Mouse (Mus musculus) neural tube, embryonic 13.5 days (tissue): ENCODE data around the gene Tdrd7. TPM values are rescaled to one million over a fixed set of nuclear protein-coding genes. Genes with fewer than 3 reads are reported as not detected.
A peak's percentile ranks its signal among the peaks of the same experiment; 100 is the strongest.

Experiments
- ATAC-seq: fragments of 200-750 bp; cut with Nextera tagmentation; 2 replicates; pipeline ENCODE4 v1.8.0; 2017; ENCODE audit warnings: low read depth, mild to moderate bottlenecking, moderate TSS enrichment, moderate library complexity
- H3K27ac ChIP-seq: fragments of 300-500 bp; sonication (generic); replicated peaks from 2 replicates; pipeline ENCODE4 v1.5.1; 2015; ENCODE audit warnings: moderate library complexity, mild to moderate bottlenecking, inconsistent platforms
- H3K27me3 ChIP-seq: fragments of 300-500 bp; sonication (generic); 2 replicates; pipeline ENCODE4 v1.6.1; 2015; ENCODE audit warnings: mild to moderate bottlenecking, inconsistent platforms
- H3K36me3 ChIP-seq: fragments of 300-500 bp; sonication (generic); 2 replicates; pipeline ENCODE4 v1.6.1; 2015; ENCODE audit warnings: mild to moderate bottlenecking, inconsistent platforms
- H3K4me1 ChIP-seq: fragments of 300-500 bp; sonication (generic); replicated peaks from 2 replicates; pipeline ENCODE4 v1.6.1; 2015; ENCODE audit warnings: inconsistent platforms
- H3K4me2 ChIP-seq: fragments of 300-500 bp; sonication (generic); 2 replicates; pipeline ENCODE4 v1.6.1; 2015; ENCODE audit warnings: inconsistent platforms, mild to moderate bottlenecking, moderate library complexity
- H3K4me3 ChIP-seq: fragments of 300-500 bp; sonication (generic); 2 replicates; pipeline ENCODE4 v1.5.1; 2015; ENCODE audit warnings: mild to moderate bottlenecking, inconsistent platforms
- H3K9ac ChIP-seq: fragments of 300-500 bp; sonication (generic); 2 replicates; pipeline ENCODE4 v1.6.1; 2015; ENCODE audit warnings: moderate library complexity, mild to moderate bottlenecking, inconsistent platforms
- H3K9me3 ChIP-seq: fragments of 300-500 bp; sonication (generic); 2 replicates; pipeline ENCODE4 v1.6.1; 2016; ENCODE audit warnings: inconsistent platforms
- WGBS: fragments of 180-500 bp; shearing (Covaris S2); methylation state at CpG from one replicate; pipeline ENCODE4 v1.1.7; 2015; 5-methylcytosine and 5-hydroxymethylcytosine counted together
- polyA plus RNA-seq: library from polyadenylated mRNA; unstranded; fragments of >200 nt; fragmentation: Nextera tagmentation; extraction: Ambion mirVana; gene quantifications from 2 replicates; pipeline ENCODE4 v1.2.1, GENCODE M21; 2015

Gene Tdrd7
- polyA plus RNA-seq, 1 experiment from 2014 or later = 24.0 TPM

DNA sequence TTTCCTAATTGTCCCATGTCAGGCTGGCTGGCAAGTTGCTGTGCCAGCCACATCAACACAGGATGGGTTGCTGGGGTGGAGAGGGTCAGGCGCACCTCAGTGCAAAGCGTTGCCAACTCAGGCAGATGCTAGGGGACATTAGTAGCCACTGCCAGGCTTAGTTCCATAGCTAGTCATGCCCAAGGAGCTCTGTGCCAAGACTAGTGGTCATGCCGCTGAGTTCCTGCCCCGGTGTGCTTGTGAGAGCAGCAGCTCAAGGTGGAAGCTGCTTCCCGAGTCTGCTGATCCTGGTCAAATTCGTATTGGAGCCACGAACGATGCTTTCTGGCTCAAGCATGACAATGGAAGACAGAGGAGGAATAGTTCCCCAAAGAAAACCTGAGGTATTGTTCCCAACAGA, 9.0 kb upstream of the Tdrd7 start:
- Histone ChIP-seq H3K36me3 (no peaks in the 10 kb centered on the region), H3K4me1 (no peaks in the 10 kb centered on the region), H3K9me3 (no peaks in the 10 kb centered on the region), H3K9ac (no peak overlapping the region), H3K4me3 (no peak overlapping the region), H3K27me3 (no peaks in the 10 kb centered on the region), H3K4me2 (no peak overlapping the region), H3K27ac (no peak overlapping the region)
- 92% methylated on average over 8 of the region's 8 CpGs for WGBS
- ATAC-seq = no peak

DNA sequence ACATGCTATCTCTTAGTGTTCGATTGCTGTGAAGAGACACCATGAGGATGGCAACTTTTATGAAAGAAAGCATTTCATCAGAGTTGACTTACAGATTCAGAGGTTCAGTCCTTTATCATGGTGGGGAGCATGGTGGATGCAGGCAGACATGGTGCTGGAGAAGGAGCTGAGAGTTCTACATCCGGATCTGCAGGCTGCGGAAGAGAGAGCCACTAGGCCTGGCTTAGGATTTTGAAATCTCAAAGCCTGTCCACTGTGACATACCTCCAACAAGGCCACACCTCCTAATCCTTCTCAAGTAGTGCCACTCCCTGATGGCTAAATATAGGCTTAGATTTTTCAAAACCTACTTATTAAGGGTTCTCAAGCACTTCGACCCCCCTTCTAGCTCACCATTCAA, 8.4 kb upstream of the Tdrd7 start:
- Histone ChIP-seq H3K27me3 (no peaks in the 10 kb centered on the region), H3K9me3 (no peaks in the 10 kb centered on the region), H3K9ac (no peak overlapping the region), H3K4me2 (no peak overlapping the region), H3K36me3 (no peaks in the 10 kb centered on the region), H3K4me3 (no peak overlapping the region), H3K27ac (no peak overlapping the region), H3K4me1 (no peaks in the 10 kb centered on the region)
- ATAC-seq = no peak
- 94% methylated on average over 4 of the region's 4 CpGs for WGBS

DNA sequence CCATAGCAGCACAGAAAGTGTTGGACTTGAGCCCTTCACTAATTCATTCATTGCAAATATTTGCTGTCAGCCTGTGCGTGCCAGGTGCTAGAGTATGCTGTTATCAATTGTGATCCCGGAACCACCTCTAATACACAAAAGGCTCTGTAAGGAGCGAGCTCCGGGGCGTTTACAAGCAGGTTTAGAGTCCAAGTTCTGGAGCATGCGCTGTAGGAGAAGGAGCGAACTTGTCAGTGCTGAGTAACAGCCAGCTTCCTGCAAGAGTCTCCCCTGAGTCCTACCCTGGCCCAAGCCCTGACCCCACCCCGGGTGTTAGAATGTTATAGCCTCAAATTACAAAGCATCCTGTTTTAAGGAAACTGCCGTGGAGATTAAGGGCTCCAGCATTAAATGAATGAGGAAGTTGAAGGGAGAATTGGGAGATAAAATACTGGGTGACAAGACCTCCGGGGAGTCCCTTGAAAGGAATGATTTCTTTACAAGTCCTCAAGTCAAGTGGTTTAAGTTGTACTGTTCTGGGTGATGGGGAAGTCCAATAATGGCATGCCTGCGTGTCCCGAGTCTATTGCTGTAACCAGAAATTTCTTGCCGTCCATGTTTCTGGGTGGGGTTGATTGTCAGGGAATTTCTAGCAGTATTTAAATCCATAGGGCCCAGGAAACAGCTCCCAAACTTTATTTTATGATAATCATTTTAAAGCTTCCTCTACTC, 758 bp downstream of the Tdrd7 start:
- Histone ChIP-seq H3K4me3 (no peak overlapping the region), H3K27me3 (0 out of 2 replicates have a peak, but pooled peaks cover under 1% of the 10 kb centered on the region), H3K27ac (no peak overlapping the region), H3K9ac (no peak overlapping the region), H3K9me3 (no peaks in the 10 kb centered on the region), H3K36me3 (no peaks in the 10 kb centered on the region), H3K4me1 (peaks cover 15% of the 10 kb centered on the region), H3K4me2 (no peak overlapping the region)
- 30% methylated on average over 13 of the region's 13 CpGs for WGBS
- no peak for ATAC-seq

DNA sequence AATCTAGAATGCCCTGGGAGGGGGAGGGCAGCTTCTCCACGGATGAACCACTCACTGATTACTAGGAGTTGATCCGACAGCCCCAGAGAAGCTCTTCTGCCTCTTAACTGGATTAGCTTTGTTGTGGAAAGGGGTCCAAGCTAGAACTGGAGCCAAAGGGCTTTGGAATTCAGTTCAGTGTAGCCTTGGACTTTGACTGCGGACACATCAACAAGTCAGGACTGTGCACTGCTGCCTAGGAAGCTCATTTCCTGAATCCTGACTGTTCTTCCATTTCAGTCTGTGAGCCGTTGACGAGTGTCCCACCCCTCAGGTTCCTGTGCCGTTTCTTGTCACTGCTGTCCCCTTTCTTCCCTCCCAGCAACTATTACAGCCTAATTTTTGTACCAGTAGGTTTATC, 1.6 kb downstream of the Tdrd7 start:
- Histone ChIP-seq H3K27me3 (0 out of 2 replicates have a peak, but pooled peaks cover 3% of the 10 kb centered on the region), H3K4me1 (peaks cover 15% of the 10 kb centered on the region), H3K9ac (no peak overlapping the region), H3K27ac (no peak overlapping the region), H3K9me3 (no peaks in the 10 kb centered on the region), H3K4me3 (no peak overlapping the region), H3K36me3 (no peaks in the 10 kb centered on the region), H3K4me2 (no peak overlapping the region)
- WGBS = 31% methylated on average over 6 of the region's 6 CpGs
- ATAC-seq = no peak

DNA sequence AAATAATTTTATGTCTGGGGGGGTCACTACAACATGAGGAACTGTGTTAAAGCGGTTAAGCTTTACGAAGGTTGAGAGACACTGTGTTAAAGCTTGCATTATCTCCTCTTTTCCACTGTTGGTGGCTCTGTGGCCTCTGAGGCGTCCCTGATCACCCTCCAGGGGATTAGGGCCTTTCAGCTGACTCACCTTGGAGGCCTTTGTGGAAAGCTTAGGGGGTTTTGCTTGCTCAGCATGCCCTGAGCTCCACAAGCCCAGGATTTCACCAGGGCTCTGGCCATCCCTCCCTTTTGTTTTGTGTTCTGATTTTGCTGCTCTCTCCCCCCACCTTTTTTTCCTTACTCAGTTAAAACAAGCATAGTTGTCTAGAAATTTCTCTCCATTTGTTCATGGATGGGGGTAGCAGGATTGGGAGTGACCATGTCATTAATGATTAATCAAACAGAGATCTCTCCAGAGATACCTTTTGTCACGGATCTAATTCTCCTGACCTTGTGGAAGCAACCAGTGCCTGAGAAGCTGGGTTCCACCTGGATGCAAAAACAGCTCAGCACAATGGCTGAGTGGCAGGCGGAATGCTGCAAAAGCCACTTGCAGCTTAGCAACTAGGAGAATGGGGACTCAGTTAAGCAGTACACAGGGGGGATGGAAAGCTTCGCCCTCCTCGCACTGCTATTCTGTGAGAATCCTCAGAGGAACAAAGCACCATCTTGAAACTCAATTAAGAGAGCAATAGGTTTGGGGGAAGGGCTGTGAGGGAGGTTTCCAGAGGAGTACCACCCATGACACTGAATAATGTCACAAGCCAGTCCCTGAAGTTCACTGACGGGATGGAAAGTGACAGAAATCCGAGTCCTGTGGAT, 2.6 kb downstream of the Tdrd7 start:
- no peaks in the 10 kb centered on the region for H3K9me3 ChIP-seq
- H3K36me3 ChIP-seq = no peaks in the 10 kb centered on the region
- H3K4me3 ChIP-seq = no peak overlapping the region
- peaks cover 16% of the 10 kb centered on the region for H3K4me1 ChIP-seq
- no peak for ATAC-seq
- no peak overlapping the region for H3K27ac ChIP-seq
- WGBS = 31% methylated on average over 9 of the region's 9 CpGs
- 0 out of 2 replicates have a peak, but pooled peaks cover 3% of the 10 kb centered on the region for H3K27me3 ChIP-seq
- H3K4me2 ChIP-seq = no peak overlapping the region
- no peak overlapping the region for H3K9ac ChIP-seq

DNA sequence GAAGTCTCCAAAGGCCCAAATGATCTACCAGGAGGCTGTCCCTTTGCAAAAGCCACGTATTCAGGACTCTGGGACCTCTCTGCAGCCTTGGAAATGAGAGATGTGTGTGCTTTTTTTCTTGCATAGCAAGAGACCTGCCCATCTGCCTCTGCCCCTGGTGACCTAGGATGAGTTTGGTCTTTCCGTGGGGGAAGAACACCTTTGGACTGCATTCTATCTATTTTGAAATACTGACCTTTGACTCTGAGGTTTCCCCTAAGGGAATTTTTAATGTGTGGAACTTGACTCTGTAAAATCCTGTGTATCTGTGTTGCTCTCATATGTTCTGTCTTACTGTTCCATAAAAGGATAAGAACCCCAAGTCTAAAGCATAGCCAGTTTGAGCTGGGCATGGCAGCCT, 3.9 kb downstream of the Tdrd7 start:
- Histone ChIP-seq H3K36me3 (no peaks in the 10 kb centered on the region), H3K9me3 (no peaks in the 10 kb centered on the region), H3K4me3 (no peak overlapping the region), H3K4me1 (peaks cover 26% of the 10 kb centered on the region), H3K27me3 (peaks cover 11% of the 10 kb centered on the region; the same call in 1 of the 2 replicates), H3K27ac (no peak overlapping the region), H3K4me2 (no peak overlapping the region), H3K9ac (no peak overlapping the region)
- ATAC-seq = no peak
- WGBS = 76% methylated on average over 2 of the region's 2 CpGs

DNA sequence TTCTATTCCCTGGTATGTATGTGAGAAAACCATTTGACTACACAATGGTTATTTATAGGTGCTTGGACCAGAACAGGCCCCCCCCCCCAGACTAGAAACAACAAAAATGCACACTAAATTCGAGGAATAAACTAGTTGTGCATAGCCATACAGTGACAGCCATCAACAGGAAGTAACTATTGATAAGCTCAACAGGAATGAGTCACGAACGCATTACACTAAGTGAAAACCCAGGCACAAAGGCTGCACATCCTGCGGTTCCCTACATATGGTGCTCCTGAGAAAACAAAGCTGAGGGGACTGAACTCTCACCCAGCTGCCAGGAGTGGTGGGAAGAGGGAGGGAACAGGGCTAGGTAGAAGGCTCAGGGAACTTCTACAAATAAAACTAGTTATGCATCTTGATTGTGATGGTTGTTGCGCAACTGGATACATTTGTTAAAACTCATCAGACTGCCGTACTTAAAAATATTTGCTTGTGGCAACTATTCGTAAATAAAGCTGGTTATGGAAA, 5.0 kb downstream of the Tdrd7 start:
- peaks cover 19% of the 10 kb centered on the region; the same call in 1 of the 2 replicates for H3K27me3 ChIP-seq
- H3K27ac ChIP-seq = no peak overlapping the region
- H3K9ac ChIP-seq = no peak overlapping the region
- H3K4me1 ChIP-seq = peaks cover 34% of the 10 kb centered on the region
- 77% methylated on average over 7 of the region's 7 CpGs for WGBS
- H3K9me3 ChIP-seq = no peaks in the 10 kb centered on the region
- no peak overlapping the region for H3K4me3 ChIP-seq
- no peaks in the 10 kb centered on the region for H3K36me3 ChIP-seq
- ATAC-seq = no peak
- H3K4me2 ChIP-seq = no peak overlapping the region

DNA sequence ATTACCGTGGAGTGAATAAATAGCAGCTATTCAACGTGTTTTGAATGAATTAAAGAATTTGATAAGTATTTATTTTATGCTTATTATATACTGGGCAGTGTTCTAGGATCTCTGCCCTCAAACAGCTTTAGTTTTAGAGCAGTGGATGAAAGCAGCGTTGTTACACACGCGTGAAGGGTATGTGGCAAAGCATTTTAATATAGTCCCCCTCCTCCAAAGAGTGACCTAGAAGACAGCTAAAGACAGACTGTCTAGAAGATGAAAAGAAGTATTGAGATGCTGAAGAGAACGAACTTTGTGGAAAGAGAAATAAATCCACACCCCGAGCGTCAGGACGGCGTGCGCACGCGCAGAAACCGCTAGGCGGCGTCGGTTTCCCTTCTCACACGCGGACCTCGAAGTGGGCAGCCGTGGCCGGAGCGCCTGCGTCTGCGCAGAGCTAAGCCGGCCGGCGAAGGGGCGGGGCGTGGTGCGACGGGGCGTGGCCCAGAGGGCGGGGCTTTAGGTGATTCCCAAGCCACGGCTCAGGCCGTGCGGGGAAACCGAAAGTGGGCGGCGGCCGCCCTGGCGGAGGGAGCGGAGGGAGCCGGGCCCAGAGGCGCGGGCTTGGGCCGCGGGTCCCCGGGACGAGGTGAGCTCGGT, 6.8 kb downstream of the Tdrd7 start:
- Histone ChIP-seq H3K27me3 (peaks cover 19% of the 10 kb centered on the region; the same call in 1 of the 2 replicates), H3K27ac (peak overlapping the region; percentile 53)
- WGBS = 3% methylated on average over 46 of the region's 51 CpGs

DNA sequence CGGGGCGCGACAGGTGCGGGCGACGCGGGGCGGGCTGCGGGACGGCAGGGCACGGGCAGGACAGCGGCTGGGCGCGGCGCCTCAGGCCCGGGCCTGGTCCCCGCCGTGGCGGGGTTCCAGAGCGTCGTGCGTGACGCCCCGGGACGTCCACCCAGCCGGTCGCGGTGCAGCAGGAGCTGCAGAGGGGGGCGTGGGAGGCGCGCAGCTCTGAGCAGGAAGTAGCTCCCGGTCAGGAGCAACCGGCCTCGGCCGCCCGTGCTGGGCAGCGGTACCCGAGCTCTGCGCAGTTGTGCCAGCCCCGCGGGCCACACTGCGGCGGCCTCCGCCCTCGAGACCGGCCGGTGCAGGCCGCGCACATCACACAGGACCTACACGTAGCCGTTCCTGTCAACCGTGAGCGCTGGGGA, 7.3 kb downstream of the Tdrd7 start:
- ATAC-seq = peak; percentile 85
- H3K4me2 ChIP-seq = peak overlapping the region; percentile 84
- peaks cover 19% of the 10 kb centered on the region; the same call in 1 of the 2 replicates for H3K27me3 ChIP-seq
- H3K36me3 ChIP-seq = no peaks in the 10 kb centered on the region
- H3K9ac ChIP-seq = peak overlapping the region; percentile 81
- no peaks in the 10 kb centered on the region for H3K9me3 ChIP-seq
- peak overlapping the region; percentile 81 for H3K4me3 ChIP-seq
- under 1% methylated on average over 52 of the region's 53 CpGs for WGBS
- H3K4me1 ChIP-seq = peaks cover 27% of the 10 kb centered on the region
- H3K27ac ChIP-seq = peak overlapping the region; percentile 53

More for the DNA sequence above, 6.8 kb downstream of the Tdrd7 start:
- Histone ChIP-seq H3K4me3 (peak overlapping the region; percentile 81), H3K4me1 (peaks cover 30% of the 10 kb centered on the region), H3K36me3 (no peaks in the 10 kb centered on the region), H3K9me3 (no peaks in the 10 kb centered on the region), H3K4me2 (peak overlapping the region; percentile 84), H3K9ac (peak overlapping the region; percentile 81)
- ATAC-seq = peak; percentile 97

DNA sequence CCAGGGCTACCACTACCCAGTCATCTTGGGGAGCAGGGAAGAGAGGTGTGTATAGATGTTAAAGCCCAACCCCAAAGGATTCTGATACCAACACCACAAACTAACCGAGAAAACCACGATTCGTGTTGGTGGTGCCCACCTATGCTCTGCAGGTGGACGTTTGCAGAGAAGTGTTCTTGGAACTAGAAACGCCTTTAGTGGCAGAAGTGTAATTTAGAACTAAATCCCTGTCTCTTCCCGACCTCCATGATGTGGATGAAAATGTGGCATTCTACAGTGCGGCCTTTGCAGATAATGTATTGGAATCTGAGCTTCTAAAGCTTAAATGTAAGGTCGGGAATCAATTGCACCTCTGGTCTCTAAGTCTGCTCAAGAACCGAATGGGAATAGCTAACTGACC, 7.8 kb downstream of the Tdrd7 start:
- peak overlapping the region; percentile 81 for H3K9ac ChIP-seq
- H3K36me3 ChIP-seq = no peaks in the 10 kb centered on the region
- peak overlapping the region; percentile 81 for H3K4me3 ChIP-seq
- peak overlapping the region; percentile 53; the same call in 1 of the 2 replicates for H3K27ac ChIP-seq
- peaks cover 22% of the 10 kb centered on the region for H3K4me1 ChIP-seq
- 0 out of 2 replicates have a peak, but pooled peaks have one; percentile 21 for ATAC-seq
- H3K9me3 ChIP-seq = no peaks in the 10 kb centered on the region
- 33% methylated on average over 9 of the region's 9 CpGs for WGBS
- peak overlapping the region; percentile 84 for H3K4me2 ChIP-seq
- peaks cover 19% of the 10 kb centered on the region; the same call in 1 of the 2 replicates for H3K27me3 ChIP-seq

DNA sequence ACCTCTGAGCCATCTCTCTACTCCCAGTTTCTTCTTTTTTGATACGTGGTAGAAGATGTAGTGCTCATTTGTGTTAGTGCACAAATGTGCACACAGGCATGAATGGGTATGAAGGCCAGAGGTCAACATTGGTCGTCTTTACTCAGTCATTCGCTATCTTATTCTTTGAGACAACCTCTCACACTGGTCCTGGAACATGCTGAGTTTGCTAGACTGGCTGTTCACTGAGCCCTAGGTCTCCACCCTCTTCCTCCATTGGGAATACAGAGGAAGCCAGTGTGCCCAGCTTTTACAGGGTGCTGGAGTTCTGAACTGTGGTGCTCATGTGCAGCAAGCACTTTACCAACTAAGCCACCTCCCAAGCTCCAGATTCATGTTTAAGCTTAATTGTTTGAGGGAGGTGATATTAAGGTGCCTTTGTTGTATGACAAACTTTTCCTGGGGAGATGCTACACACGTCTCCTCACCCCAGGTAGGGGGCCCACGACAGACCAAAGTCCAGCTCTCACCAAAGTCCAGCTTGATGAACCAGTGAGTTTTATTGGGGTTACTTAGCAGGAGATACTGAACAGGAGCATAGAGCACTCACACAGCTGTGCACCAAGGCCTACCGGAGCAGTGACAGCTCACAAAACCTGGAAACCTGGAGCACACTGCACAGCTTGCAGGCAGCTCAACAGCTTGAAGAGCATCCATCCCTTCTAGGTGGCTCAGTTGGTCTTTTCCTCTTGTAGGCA, 12.0 kb downstream of the Tdrd7 start:
- 82% methylated on average over 6 of the region's 6 CpGs for WGBS
- no peak overlapping the region for H3K4me3 ChIP-seq
- H3K4me2 ChIP-seq = no peak overlapping the region
- H3K4me1 ChIP-seq = peaks cover 19% of the 10 kb centered on the region
- H3K9ac ChIP-seq = no peak overlapping the region
- H3K27me3 ChIP-seq = peaks cover 25% of the 10 kb centered on the region; the same call in 1 of the 2 replicates
- no peaks in the 10 kb centered on the region for H3K36me3 ChIP-seq
- H3K27ac ChIP-seq = no peak overlapping the region
- no peaks in the 10 kb centered on the region for H3K9me3 ChIP-seq
- ATAC-seq = no peak
